Mouse (Mus musculus): ENCODE data around the gene Ptf1a.

- TF ChIP-seq CTCF (IDR thresholded peaks at IDR 0.05; ENCODE audit: borderline replicate concordance, control insufficient read depth, extremely low read depth, insufficient read depth, low read length, poor library complexity) (no peak), POLR2A (IDR thresholded peaks at IDR 0.05; ENCODE audit: control insufficient read depth, extremely low read depth, insufficient read depth, low read length, poor library complexity) (no peak)
These were observed 3.8 kb downstream of the Ptf1a start for GRCm38 (mm10) chr2:19449308-19449707.
